Mouse (Mus musculus) thymus, adult 2 months (tissue): ENCODE measurements around the gene Phf21a. TPM values are rescaled to one million over a fixed set of nuclear protein-coding genes. Genes with fewer than 3 reads are reported as not detected.
"Not testable (repeated sequence)": the region's sequence is repeated elsewhere in the genome, so short reads cannot be mapped to it uniquely, and the experiment has no call there.

Experiments
- DNase-seq: peaks from one replicate; pipeline ENCODE4 v3.0.0; 2021
- H3K27ac ChIP-seq: fragments of 200-500 bp; 2 replicates; pipeline ENCODE4 v1.5.1; 2012; ENCODE audit warnings: low read length, control low read depth; ENCODE audit not compliant: control insufficient read depth, insufficient read depth
- H3K27me3 ChIP-seq: fragments of 200-500 bp; 2 replicates; pipeline ENCODE4 v1.6.1; 2012; ENCODE audit warnings: mild to moderate bottlenecking, low read length, moderate library complexity, mixed read lengths; ENCODE audit not compliant: control insufficient read depth, insufficient read depth
- H3K36me3 ChIP-seq: fragments of 200-500 bp; 2 replicates; pipeline ENCODE4 v1.6.1; 2012; ENCODE audit warnings: mild to moderate bottlenecking, low read length, moderate library complexity; ENCODE audit not compliant: control insufficient read depth, insufficient read depth
- H3K4me1 ChIP-seq: fragments of 200-500 bp; replicated peaks from 2 replicates; pipeline ENCODE4 v1.6.1; 2012; ENCODE audit warnings: low read length; ENCODE audit not compliant: control insufficient read depth, insufficient read depth
- H3K4me3 ChIP-seq: fragments of 200-500 bp; 2 replicates; pipeline ENCODE4 v1.5.1; 2012; ENCODE audit warnings: mild to moderate bottlenecking, low read length, control low read depth, moderate library complexity; ENCODE audit not compliant: control insufficient read depth, insufficient read depth
- CTCF ChIP-seq: fragments of 200-500 bp; IDR thresholded peaks from 2 replicates; pipeline ENCODE4 v1.5.1; 2012; ENCODE audit warnings: mild to moderate bottlenecking, control low read depth, low read length, moderate library complexity, borderline replicate concordance; ENCODE audit not compliant: control insufficient read depth, poor library complexity, insufficient read depth; ENCODE audit errors: extremely low read depth
- POLR2A ChIP-seq: fragments of 200-500 bp; IDR thresholded peaks from 2 replicates; pipeline ENCODE4 v1.6.1; 2012; ENCODE audit warnings: mild to moderate bottlenecking, low read length, control low read depth, moderate library complexity; ENCODE audit not compliant: control insufficient read depth, poor library complexity, insufficient read depth; ENCODE audit errors: extremely low read depth
- WGBS: fragments of 180-500 bp; shearing (Covaris S2); methylation state at CpG from one replicate; pipeline ENCODE4 v1.1.7; 2018; 5-methylcytosine and 5-hydroxymethylcytosine counted together
- polyA plus RNA-seq: library from polyadenylated mRNA; depleted of rRNA; stranded (reverse); fragments of >200 nt; gene quantifications from 2 replicates; pipeline ENCODE4 v1.2.3, GENCODE M21; 2012

Phf21a gene
- polyA plus RNA-seq, 1 experiment = 81.6 TPM

DNA sequence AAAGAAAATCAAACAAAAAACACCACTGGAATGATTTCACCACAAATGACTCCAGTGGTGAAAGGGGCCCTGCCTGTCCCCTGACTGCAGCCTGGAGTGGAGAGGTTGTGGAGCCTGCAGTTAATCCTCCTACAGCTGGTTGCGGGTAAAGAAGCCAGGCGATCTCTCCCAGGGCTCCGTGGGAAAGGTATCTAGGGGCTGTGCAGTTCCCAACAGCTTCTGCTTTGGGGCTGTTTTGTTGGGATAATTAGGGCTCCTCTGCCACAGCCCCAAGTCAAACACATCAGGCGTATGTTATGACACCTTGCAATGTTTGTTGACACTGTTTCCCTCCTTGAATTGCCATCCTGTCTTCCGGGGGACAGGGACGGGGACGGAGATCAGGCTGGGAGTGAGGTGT is 47.5 kb downstream of the Phf21a start:
- H3K36me3 ChIP-seq = no peaks in the 10 kb centered on the region
- TF ChIP-seq POLR2A (no peak), CTCF (no peak)
- H3K4me1 ChIP-seq = no peaks in the 10 kb centered on the region
- no peak for DNase-seq
- WGBS = 85% methylated on average over 7 of the region's 7 CpGs
- H3K27ac ChIP-seq = no peak overlapping the region
- no peak overlapping the region for H3K4me3 ChIP-seq
- H3K27me3 ChIP-seq = no peaks in the 10 kb centered on the region

DNA sequence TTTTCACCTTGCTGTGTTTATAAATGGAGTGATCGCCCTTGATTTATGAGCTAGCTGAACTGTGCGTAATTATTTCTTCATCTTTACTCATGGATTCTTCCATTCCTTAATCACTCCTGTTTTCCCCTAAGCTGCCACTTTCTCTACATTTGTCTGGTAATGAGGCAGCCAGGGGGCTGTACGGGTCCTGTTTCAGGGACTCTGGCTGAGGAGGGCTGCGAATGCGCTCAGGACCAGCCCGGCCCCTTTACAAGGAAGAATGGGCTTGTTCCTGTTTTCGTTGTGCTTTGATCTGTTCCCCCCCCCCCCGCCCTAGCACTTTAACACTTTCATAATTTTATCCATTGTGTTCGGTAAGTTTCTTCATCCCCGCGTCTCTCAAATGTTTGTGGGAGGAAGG is 48.2 kb downstream of the Phf21a start:
- no peaks in the 10 kb centered on the region for H3K4me1 ChIP-seq
- no peak overlapping the region for H3K27ac ChIP-seq
- H3K27me3 ChIP-seq = no peaks in the 10 kb centered on the region
- DNase-seq = no peak
- no peak overlapping the region for H3K4me3 ChIP-seq
- TF ChIP-seq POLR2A = no peak
- TF ChIP-seq CTCF = no peak
- no peaks in the 10 kb centered on the region for H3K36me3 ChIP-seq
- WGBS = 8% methylated on average over 11 of the region's 11 CpGs

DNA sequence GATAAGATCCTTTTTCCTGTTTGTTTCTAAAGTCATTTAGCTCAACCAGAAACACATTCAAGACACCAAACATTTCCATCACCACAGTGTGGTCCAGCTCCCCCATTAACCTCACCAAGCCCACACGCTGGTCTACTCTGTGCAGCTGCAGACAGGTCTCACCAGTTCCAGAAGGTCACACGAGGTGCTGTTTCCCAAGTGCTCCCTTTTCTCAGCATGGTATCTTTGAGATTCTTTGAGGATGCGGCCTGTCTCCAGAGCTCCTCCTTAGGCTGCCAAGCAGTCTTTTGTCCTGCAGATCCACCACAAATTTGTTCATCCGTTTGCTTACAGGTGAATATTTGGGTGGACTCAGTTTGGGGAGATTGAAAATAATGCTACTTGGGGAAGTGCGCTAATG is 51.0 kb downstream of the Phf21a start:
- 78% methylated on average over 5 of the region's 5 CpGs for WGBS
- H3K27me3 ChIP-seq = no peaks in the 10 kb centered on the region
- H3K36me3 ChIP-seq = no peaks in the 10 kb centered on the region
- no peak overlapping the region for H3K4me3 ChIP-seq
- TF ChIP-seq CTCF (no peak), POLR2A (no peak)
- H3K27ac ChIP-seq = no peak overlapping the region
- DNase-seq = no peak
- no peaks in the 10 kb centered on the region for H3K4me1 ChIP-seq

DNA sequence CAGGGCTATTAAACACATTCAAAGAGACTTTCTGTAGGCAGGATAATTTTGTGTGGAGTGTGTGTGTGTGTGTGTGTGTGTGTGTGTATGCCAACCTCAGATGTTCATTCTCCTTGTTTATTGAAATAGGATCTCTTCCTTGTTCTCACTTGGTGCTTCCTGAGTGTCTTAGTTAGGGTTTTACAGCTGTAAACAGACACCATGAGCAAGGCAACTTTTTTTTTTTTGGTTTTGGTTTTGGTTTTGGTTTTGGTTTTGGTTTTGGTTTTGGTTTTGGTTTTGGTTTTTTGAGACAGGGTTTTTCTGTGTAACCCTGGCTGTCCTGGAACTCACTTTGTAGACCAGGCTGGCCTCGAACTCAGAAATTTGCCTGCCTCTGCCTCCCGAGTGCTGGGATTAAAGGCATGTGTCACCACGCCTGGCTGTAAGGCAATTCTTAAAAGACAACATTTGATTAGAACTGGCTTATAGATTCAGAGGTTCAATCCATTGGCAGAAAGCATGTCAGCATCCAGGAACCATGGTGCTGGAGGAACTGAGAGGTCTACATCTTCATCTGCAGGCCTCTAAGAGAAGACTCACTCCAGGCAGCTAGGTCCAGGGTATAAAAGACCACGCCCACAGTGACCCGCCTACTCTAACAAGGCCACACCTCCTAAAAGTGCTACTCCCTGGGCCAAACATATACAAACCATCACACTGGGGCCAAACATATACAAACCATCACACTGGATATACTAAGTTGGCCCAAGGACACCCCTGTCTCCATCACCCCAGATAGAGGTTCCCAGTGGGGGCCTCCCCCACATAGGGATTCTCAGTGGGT is 55.2 kb downstream of the Phf21a start:
- not testable (repeated sequence) for H3K4me3 ChIP-seq, H3K27ac ChIP-seq, H3K4me1 ChIP-seq, H3K36me3 ChIP-seq, H3K27me3 ChIP-seq, DNase-seq
- 93% methylated on average over 5 of the region's 5 CpGs for WGBS

DNA sequence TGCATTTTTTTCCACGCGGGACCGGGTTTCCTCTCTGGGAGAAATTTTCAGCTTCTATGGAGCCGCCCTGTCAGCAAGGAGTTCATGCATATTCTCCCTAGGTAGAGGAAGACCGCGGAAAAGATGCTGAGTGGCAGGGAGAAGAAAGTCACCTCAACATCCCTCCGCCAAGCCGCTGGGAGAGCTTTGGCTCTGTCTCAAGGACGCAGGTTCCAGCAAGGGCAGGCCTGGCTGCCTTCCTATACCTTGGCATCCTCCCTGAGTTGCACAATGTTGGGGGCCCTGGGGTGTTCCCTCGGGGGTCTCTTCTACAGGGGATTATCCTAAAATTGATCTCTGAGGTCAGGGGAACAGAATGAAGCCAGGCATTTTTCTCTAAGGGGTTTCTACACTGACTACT is 71.4 kb downstream of the Phf21a start:
- Histone ChIP-seq H3K4me3 (no peak overlapping the region), H3K4me1 (no peaks in the 10 kb centered on the region), H3K27ac (no peak overlapping the region), H3K36me3 (no peaks in the 10 kb centered on the region), H3K27me3 (no peaks in the 10 kb centered on the region)
- WGBS = 87% methylated on average over 10 of the region's 10 CpGs
- DNase-seq = no peak
- no peak for TF ChIP-seq CTCF
- no peak for TF ChIP-seq POLR2A

DNA sequence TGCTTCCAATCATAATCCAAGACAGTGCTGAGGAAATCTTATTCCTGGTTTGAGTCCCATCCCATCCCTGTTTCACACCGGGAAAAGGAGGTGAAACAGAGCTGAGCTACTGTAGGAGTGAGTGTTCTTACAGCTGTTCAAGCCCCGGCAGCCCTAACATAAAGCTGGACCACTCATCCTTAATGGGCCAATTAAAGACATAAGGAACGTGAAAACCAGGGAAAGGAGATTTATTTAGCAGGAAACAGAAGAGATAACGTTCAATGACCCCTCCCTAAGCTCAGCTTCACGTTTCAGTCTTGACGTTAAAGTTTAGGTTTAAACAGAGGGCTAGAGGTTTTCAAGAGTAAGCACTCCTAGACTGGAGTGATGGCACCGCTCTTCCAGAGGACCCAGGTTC is 74.0 kb downstream of the Phf21a start:
- WGBS = 72% methylated on average over 7 of the region's 7 CpGs

DNA sequence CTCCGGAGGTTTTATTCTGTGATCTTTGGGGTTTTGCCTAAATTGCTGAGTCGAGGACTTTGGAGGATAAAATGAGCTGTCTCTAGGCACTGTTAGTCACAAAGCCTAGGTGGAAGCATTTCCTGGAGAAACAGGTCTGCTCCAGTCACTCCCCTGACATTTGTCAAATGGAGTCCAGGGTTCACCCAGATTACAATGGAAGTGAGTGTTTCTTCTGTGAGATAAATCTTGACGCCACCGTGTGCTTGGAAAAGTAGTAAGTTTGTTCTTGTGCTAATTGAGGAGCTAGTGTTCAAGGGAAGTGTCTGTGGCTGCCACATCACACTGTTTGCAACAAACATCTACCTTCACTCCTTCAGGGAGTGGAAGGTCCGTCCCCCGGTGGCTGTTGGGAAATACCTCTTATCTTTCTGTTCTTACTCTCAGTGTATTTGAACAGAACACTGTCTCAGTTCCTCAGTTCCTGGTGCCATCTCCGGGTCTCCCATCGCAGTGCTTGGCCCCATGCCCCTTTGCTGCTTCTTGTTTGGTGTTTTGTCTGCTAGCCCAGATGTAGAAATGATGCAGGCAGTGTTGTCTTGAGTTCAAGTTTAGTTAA is 78.2 kb downstream of the Phf21a start:
- TF ChIP-seq CTCF (no peak), POLR2A (no peak)
- Histone ChIP-seq H3K4me1 (no peaks in the 10 kb centered on the region), H3K4me3 (no peak overlapping the region), H3K27ac (no peak overlapping the region), H3K27me3 (no peaks in the 10 kb centered on the region), H3K36me3 (no peaks in the 10 kb centered on the region)
- DNase-seq = no peak
- WGBS = 84% methylated on average over 8 of the region's 8 CpGs

More for the DNA sequence above, 74.0 kb downstream of the Phf21a start:
- no peak for DNase-seq
- Histone ChIP-seq H3K4me3 (no peak overlapping the region), H3K27me3 (no peaks in the 10 kb centered on the region), H3K36me3 (no peaks in the 10 kb centered on the region), H3K27ac (no peak overlapping the region), H3K4me1 (no peaks in the 10 kb centered on the region)
- no peak for TF ChIP-seq CTCF
- TF ChIP-seq POLR2A = no peak
